Mouse (Mus musculus) cerebellum, postnatal 4 days (tissue): ENCODE measurements at regions not wholly inside any gene's neighbourhood (a gene's known extent, or its start where the extent isn't known, plus 50 kb on each side); places are given as distances from the start of the nearest gene placed in this dataset.

Experiments
- DNase-seq, 2 experiments: peaks; one replicate each; pipeline ENCODE4 v3.0.0; 2022; ENCODE audit warnings: low spot score in 2 of 2, mixed read lengths in 1 of 2

DNA sequence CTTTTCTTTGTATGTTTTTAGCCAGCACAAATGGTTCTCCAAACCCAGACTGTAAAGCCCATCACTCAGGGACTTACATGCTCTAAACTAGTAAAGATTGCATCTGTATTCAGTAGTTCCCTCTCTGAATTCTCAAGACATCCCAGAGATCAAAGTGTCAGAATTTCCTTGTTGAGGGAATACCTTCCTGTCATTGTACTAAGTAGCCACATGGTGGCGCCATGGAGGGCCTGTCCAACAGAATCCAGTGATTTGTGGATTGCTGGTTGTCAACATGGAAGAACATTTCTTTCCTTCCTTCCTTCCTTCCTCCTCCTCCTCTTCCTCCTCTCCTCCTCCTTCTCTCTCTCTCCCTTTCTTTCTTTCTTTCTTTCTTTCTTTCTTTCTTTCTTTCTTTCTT is 93.6 kb upstream of the Trpm1 start:
- DNase-seq, result peak in 1 of 2 experiments; percentile 51

DNA sequence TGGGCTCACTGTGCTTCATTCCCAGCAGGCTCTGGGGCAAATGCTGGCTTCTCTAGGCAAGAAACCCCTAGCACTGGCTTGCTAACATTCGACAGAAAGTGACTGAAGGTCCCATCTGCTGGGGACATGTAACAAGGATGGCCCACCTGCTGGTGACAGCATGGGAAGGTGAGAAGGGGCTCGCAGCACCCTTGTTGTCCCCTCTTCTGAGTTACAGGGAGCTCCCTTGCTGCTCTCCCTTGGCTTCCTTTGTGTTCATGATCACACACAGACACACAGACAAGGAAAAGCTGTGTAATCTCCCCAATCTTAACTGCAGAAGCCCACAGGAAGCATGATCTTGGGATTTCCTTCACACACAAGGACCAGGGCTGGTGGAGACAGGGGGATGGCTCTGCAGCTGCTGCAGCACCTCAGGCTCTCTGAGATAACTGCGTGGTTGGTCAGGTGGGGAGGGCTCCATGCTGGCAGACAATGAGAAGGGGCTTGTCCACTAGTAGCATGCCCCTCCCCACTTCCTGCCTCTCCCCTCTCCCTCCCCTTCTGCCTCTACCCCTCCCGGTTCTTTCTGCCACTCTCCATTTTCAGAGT is 95.3 kb upstream of the Trpm1 start:
- no peak for DNase-seq

DNA sequence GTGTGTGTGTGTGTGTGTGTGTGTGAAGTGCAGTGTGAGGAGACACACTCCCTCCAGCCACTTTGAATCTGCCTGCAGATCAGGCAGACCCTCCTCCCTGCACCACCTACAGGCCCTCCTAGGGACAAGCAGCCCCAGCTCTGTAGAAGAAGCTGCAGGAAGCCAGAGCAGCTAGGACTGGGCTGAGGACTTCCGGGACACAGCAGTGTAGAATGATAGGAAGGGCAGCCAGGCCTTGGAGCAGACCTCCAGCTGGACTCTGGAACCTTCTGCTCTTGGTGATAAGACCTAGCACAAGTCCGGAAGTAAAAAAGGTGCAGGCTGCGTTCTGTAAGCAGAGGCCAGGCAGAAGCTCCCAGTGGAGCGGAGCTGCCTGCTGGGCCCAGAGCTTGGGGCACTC is 95.8 kb upstream of the Trpm1 start:
- DNase-seq, result no peak

DNA sequence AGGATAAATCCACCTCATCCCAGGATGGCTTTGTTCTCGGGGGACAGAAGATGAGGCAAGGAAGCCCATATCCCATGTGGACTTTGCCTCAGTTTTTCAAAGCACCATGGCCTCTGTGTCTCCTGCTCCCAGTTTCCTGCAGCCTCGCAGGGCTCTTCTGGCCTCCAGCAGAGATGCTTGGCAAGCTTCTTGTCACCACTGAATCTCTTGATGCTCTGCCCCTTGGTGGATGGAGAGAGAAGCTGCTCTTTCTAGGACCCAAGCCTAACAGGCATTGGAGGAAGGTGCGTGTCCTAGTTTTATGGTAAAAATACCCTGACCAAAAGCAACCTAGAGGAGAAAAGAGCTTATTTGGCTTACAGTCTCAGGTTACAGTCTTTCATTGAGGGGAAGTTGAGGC is 97.1 kb upstream of the Trpm1 start:
- DNase-seq, result no peak

DNA sequence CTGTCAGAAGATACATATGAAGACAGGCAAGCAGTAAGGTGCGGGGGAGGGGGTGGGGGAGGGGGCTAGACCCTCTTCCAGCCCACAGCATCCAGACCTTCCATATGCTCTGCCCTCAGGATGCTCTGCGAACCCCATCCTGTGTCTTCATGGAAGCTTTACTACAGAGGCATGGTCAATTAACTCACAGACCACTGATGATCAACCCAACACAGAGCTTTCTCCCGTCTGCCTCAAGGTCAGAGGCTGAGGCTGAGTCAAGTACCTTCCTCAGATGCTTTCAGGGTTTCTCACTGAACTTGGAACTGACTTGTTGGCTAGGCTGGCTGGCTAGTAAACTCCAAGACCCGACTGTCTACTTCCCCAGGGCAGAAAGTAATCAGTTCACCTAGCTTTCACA is 98.6 kb upstream of the Trpm1 start:
- DNase-seq, result no peak

DNA sequence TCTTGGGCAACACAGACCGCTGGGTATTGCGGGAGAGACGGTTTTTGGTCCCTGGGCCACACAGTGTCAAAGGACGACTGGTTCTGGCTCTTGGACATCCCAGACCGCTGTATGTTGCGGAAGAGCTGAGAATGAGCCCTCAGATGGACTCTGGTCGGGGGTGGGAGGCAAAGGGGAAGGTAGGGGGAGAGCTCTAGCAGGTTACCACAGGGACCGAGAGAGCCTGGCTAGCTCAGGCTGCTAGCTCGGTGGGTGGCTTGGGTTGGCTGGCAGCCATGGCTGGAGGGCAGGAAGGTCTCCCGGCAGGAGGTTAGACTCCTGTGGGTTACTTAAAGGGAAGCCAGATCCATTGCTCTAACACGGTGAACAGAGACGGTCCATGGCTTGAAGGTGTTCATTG is 99.9 kb upstream of the Trpm1 start:
- no peak for DNase-seq

DNA sequence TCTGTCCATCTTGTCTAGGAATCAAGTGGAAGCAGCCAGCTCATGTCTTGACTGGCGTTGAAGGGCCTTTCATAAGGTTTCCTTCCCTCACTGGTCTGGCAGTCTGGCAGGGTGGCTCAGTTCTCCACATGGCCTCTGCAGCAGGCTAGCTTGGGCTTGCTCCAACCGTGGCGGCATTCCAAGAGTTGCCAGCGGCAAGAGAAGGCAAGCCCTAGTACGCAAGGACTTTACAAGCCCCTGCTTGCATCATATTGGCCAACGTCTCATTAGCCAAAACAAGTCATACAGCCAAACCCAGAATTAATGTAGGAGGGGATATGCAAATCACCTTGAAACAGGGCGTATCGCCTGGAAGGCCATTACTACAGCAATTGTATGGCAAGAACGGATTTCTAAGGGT is 101.2 kb upstream of the Trpm1 start:
- DNase-seq, result peak; percentile 55 to 88

DNA sequence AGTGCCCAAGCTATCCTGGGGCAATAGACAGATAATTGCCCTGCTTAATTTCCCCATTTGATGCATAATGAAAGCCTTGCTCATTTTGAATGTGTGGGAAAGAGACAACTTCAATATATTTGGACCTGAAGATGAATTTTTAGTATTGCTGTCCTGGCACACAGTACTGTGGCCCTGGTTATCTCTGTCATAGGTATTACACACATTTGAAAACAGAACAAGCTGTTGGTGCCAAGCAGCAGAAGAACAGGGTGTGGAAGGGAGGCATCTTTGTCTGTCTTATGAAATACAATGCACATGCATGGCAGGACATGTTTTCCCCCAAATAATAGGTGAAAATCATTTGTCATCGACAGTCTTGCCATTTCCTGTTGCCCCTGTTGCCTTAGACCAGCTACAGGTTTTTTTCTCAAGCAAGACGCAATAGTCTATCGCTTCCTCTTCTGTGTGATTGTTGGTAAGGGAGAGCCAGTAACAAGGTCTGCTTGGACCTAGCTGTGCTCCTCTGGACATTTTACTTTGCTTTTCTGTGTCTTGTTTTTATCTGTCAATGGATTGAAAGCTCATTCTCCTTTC is 102.7 kb upstream of the Trpm1 start:
- no peak for DNase-seq

DNA sequence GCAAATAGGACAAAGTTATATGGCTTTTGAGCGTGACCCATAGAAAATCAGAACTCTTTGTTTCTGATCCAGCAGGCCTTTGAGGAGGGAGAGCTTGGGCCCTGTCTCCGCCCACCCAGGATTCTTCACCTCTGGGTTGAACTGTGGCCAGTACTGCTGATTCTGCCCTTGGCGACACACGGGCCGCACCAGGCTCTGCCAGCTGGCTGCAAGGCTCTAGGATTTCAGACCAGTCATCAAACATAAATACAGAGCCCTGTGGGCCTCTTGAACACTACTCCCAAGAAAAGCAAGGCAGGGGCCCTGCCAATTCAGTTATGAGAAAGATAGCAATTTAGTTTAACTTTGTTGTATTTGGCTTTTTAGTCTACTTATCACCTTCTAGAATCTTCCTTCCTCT is 103.4 kb upstream of the Trpm1 start:
- peak in 1 of 2 experiments; percentile 37 for DNase-seq

DNA sequence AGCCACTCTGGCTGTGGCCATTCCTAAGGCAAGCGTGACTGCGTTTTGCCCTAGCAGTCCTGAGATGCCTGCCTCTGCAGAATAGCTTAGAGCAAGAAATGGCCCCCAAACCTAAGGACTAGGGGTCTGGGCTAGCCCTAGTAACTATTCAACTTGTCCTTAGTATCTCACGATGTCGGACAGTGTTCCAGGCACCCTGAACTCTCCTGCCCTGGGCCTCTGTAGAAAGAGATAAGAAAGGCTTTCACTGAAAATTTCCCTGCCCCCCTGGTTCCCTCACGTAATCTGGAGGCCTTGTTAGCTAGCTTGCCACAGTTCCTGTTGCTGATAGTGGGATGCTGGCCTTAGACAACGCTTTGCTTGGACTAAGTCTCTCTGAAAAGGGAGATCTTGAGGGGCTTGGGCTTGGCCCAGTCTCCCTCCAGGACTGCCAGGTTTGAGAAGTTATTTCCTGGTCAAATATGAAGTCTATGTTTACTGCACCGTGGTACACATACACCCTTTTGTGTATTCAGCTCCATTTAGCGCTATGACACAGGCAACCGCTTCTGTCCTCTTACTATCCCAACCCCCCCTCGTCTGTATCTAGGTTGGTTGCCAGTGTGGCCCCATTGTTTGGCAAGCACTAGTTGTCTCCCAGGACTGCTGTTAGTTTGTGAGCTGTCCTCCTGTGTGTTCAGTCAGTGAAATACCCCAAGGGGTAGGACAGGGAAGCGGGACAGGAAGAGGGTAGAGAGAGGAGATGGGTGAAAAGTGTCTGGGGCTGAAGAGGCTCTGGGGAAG is 104.3 kb upstream of the Trpm1 start:
- DNase-seq, result no peak

DNA sequence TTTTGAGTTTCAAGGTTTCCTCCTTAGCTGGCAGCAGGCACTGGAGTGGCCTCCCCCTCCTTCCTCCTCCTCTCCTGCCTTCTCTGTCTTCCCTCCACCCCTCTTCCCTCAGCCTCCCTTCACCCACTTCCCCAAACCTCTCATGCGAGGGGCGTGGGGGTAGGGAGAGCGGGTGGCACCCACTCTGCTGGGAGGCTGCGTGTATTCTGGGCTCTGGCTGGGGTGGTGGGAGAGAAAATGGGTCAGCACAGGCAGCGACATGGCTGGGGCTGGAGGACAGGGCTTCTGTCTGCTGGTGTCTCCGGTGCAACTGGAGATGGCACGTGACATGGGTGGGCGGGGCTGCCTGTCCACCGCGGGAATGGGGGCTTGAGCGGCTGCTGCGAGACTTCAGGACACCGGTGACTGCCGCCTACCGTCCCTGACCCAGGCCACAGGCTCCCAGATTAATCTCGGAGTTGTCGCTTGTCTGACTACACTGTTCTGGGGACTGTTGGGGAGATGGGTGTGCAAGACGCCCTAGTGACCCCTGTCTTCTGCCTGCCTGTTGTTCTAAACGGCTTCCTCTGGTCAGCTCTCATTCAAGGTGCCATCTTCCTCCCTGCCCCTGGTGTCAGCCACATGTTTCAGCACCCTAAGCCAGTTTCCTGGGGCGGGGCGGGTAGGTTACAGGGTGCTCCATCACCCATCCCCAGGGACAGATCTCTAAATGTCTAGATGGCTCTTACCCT is 105.0 kb upstream of the Trpm1 start:
- peak in 1 of 2 experiments; percentile 57 for DNase-seq

DNA sequence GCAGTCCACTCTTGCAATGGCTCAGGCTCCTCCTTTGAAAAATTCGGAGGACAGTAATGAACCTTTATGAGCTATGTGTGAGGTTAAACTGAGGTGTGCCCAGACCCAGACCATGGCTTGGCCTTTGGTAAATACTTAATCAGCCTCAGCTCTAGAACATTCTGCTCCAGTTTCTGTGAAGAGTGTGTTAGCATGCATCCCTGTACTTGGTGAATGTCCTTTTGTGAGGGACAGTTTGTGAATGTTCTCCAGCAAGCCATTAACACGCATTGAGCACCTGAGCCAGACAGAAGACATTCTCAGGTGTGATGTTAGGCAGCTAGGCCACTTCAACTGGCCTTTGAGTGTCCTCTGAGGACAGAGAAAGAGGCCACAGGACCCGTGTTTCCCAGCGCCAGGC is 105.8 kb upstream of the Trpm1 start:
- DNase-seq, result no peak

DNA sequence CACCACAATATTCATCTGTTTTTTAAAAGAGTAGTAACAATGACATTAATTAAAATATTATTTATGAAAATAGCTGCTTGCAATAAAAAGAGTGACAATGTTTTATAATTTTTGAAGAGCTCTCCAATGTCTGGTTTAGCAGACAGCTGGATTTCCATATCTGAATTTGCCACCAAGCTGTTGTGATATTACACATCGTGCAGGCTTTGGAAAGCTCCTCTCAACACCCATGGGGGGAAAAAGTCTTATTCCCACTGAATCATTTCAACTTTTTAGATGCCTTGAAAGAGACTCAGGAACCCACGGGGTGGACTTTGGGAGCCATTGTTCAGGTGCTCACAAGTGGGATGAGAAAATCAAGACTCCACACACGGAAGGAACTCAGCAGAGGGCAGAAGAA is 106.6 kb upstream of the Klf13 start:
- DNase-seq, result no peak

DNA sequence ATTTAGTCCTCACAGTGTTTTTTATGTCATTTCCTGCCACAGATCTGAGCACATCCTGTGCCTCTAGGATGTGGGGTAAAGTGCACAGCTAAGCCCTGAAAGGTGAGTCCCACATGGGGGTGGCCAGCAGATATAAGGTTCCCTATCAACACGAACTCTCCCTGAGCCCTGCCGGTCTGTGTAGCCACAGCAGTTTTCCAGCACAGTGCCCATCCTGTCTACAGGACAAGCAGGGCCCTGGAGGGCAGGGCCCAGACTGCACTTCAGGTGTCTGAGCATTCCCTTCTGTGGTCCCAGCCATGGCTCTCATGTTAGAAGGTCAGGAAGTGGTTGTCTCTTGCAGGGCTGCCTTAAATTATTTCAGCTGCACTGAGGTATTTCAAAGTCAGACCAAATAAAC is 104.3 kb upstream of the Klf13 start:
- no peak for DNase-seq

DNA sequence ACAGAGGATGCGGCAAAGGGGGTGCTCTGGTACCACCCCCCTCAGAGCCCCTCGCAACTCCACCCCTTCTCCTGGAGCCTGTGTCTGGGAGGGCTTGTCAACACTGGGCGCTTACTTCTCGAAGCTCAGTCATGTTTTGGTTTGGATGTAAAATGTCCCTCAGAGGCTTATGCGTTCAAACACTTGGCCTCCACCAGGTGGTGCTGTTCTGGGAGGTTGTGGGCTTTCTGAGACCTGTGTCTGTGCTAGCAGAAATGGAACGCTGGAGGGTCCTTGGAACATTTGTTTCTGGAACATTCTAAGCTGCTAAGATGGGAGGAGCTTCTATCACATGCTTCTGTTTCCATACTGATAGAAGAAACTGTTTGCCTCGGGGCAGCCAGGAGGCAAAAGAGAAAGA is 102.6 kb upstream of the Klf13 start:
- DNase-seq, result no peak

DNA sequence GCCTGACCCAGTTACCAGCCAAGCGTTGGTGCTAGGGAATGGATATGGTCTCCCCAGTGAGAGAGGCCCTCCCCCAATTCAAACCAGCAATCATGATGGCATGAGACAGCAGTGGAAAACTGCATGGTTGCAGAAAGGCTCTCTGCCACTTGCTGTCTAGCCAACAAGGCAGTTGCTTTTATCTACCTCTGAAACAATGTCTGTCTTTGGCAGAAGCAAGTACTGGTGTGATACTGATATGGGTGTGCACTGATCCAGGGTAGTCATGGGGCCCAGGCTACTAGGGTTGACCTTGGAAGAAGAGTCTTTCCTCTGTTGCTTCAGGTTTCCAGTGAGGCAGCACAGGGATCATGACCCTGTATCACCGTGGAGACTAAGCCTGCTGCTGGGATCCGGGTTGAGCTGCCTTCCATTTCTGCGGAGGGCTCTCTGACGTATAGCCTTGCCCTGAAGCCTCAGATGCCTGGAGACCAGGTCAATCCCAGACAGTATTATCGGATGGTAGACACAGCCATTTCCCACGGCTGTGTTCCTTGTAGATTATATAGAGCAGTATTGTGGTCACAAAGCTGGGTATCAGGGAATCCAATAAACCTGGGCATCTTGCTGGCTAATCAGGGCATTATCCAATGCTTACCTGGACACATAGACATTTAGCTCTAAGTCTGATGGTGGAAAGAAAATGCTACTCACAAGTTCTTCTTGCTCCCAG is 101.5 kb upstream of the Klf13 start:
- no peak for DNase-seq

DNA sequence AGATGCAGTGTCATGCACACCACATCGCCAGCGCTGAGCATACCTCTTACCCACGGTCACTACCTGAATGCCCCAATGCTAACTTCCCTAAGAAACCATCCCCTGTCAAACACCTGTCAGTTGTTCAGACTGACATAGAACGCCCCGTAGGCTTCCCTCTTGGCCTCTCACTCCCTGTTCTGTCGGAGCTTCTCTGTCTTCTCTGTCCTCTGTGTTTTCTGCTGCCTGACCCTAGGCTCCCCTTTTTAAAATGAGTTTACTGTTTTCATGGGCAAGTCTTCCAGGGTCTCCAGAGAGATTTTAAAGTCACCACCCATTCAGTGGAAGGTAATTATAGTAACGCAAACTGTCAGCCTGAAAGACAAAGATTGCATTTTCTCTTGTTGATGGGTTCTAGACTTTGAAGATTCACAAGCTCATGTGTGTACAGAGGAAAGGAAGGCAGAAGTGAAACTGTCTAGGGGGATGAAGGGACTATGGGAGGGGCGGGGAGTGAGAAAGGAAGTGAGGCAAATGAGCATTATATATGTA is 99.1 kb upstream of the Klf13 start:
- no peak for DNase-seq

DNA sequence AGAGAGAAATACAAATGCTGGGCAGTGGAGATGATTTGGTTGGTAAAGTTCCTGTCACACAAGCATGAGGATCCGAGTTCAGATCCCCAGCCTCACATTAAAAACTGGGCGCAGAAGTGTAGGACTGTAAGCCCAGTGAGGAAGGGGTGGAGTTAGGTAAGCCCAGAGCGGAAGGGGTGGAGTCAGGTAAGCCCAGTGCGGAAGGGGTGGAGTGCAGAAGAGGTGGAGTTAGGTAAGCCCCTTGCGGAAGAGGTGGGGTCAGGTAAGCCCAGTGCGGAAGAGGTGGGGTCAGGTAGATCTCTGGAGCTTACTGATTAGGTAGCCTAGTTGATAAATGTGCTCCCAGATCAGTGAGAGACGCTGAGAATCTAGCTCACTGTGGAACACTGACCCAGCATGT is 97.4 kb upstream of the Klf13 start:
- no peak for DNase-seq

DNA sequence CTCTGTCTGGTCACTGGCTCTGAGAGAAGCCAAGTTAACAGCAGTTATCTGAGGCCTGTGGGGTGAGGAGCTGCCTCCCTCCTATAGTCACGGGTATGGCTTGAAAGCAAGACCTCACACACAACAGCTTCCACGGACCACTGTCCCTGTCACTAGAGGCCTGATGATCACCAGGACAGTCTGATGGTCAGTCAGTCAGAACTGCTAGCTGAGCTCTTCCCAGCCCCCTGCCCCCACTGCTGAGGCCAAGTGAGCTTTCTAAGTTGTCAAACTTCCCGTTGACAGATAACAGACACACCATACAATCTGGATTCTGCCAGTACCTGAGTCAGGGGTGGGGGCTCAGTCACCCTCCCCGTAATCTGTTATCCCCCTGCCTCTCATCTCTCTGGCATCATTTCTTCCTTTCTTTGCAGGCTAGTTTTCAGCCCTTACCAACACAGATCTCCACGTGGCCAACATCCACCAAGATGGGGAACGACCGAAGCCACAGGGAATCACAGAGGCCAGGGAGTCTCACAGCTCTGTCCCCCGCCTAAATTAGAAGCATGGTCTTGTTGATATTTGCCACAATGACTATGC is 96.4 kb upstream of the Klf13 start:
- DNase-seq, result no peak

DNA sequence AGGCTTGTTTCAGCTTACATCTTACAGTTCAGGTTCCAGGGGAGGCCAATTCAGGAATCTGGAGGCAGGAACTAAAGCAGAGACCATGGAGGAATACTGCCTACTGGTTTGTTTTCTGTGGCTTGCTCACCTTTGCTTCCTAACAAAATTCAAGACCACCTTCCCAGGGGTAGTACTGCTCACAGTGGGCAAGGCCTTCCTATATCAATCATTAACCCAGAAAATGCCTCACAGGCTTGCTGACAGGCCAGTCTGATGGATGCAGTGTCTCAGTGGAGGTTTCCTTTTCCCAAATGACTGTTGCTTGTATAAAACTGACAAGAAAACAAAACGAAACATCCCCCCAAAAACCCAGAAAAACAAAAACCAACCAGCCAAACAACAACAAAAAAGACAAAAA is 95.8 kb upstream of the Klf13 start:
- no peak for DNase-seq

DNA sequence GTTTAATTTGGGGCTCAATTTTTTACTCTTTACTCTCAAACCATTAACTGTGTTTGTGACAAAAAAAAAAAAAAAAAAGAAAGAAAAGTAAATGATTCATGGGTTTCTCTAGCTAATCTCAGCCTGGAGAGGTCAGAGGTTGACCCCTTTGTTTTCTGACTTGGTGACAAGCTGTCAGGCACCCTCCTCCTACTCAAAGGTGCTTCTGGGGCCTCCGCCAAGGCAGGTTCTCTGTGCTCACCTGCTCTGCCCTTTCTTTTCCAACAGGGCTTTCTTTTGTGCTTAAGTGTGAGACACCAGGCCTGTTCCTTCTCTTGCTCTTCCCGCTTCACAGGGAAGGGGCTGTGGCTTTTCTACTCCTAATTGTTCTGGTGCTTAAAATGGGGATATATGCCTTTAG is 94.7 kb upstream of the Klf13 start:
- no peak for DNase-seq
